Mouse (Mus musculus) layer of hippocampus, adult 2 months (tissue): ENCODE measurements around the gene Vmn2r89. TPM values are rescaled to one million over a fixed set of nuclear protein-coding genes. Genes with fewer than 3 reads are reported as not detected.

Experiments used
- DNase-seq, 2 experiments: peaks; one replicate each; pipeline ENCODE4 v3.0.0; 2022; ENCODE audit warnings: low spot score in 2 of 2
- H3K27ac ChIP-seq: fragments of 200-600 bp; 2 replicates; pipeline ENCODE4 v1.8.1; 2022
- H3K4me3 ChIP-seq: fragments of 200-600 bp; 2 replicates; pipeline ENCODE4 v1.8.1; 2022; ENCODE audit warnings: mild to moderate bottlenecking
- CTCF ChIP-seq: fragments of 200-600 bp; conservative IDR thresholded peaks from 2 replicates; pipeline ENCODE4 v1.8.1; 2022; ENCODE audit warnings: antibody characterized with exemption, mild to moderate bottlenecking, moderate library complexity
- total RNA-seq, 2 experiments: library from RNA; stranded (reverse); gene quantifications; 2 replicates each; pipeline ENCODE4 v1.2.3; 2021

Gene Vmn2r89
- total RNA-seq, 2 experiments from 2014 or later, result not detected

- no peak overlapping the region for H3K27ac ChIP-seq
- DNase-seq, result no peak
- no peak for TF ChIP-seq CTCF
- no peak overlapping the region for H3K4me3 ChIP-seq
These were observed 45.3 kb downstream of the Vmn2r89 start for GRCm38 (mm10) chr14:51496955-51497354.

GRCm38 (mm10) chr14:51497958-51498357, 46.3 kb downstream of the Vmn2r89 start:
- no peak for DNase-seq
- no peak overlapping the region for H3K4me3 ChIP-seq
- no peak overlapping the region for H3K27ac ChIP-seq
- TF ChIP-seq CTCF, result no peak

GRCm38 (mm10) chr14:51499707-51500275, 48.1 kb downstream of the Vmn2r89 start:
- no peak overlapping the region for H3K4me3 ChIP-seq
- H3K27ac ChIP-seq, result no peak overlapping the region
- DNase-seq, result no peak
- TF ChIP-seq CTCF, result no peak

GRCm38 (mm10) chr14:51500461-51500860, 48.8 kb downstream of the Vmn2r89 start:
- Histone ChIP-seq H3K27ac (no peak overlapping the region), H3K4me3 (no peak overlapping the region)
- TF ChIP-seq CTCF, result no peak
- DNase-seq, result no peak

GRCm38 (mm10) chr14:51507416-51507815, 55.8 kb downstream of the Vmn2r89 start:
- TF ChIP-seq CTCF, result no peak
- no peak for DNase-seq
- Histone ChIP-seq H3K4me3 (no peak overlapping the region), H3K27ac (no peak overlapping the region)

Other genes starting within 250 kb of the Vmn2r89 start
- gene Ear14, start 248.5 kb upstream of the Vmn2r89 start, total RNA-seq, result not detected
- not detected for gene Rnase2a, start 195.7 kb upstream of the Vmn2r89 start, total RNA-seq
- not detected for gene Gm7247, start 90.1 kb upstream of the Vmn2r89 start, total RNA-seq
- gene Vmn2r88, start 41.0 kb upstream of the Vmn2r89 start, total RNA-seq, result not detected
- gene Gm5622, start 100.9 kb downstream of the Vmn2r89 start, total RNA-seq, result not detected
- gene Gm17175, start 122.2 kb downstream of the Vmn2r89 start, total RNA-seq, result not detected
- not detected for gene Gm17174, start 140.3 kb downstream of the Vmn2r89 start, total RNA-seq
- gene Gm17078, start 159.5 kb downstream of the Vmn2r89 start, total RNA-seq, result not detected
- not detected for gene Gm4181, start 183.8 kb downstream of the Vmn2r89 start, total RNA-seq
- gene Gm17079, start 243.6 kb downstream of the Vmn2r89 start, total RNA-seq, result not detected